Mouse (Mus musculus) hindbrain, embryonic 16.5 days (tissue): ENCODE results near the gene Pdcd6. TPM values are rescaled to one million over a fixed set of nuclear protein-coding genes. Genes with fewer than 3 reads are reported as not detected.

Experiments used
- polyA plus RNA-seq: library from polyadenylated mRNA; unstranded; fragments of >200 nt; fragmentation: Nextera tagmentation; extraction: Ambion mirVana; gene quantifications from 2 replicates; pipeline ENCODE4 v1.2.1, GENCODE M21; 2015

The Pdcd6 gene
- polyA plus RNA-seq, 1 experiment from 2014 or later: 126 TPM

Other genes with a start within 250 kb of the Pdcd6 start
- 0.20 and 0.64 TPM in 2 replicates for gene Slc9a3, start 196.1 kb downstream of the Pdcd6 start, polyA plus RNA-seq
- gene Exoc3, start 108.8 kb downstream of the Pdcd6 start, polyA plus RNA-seq: 117 and 118 TPM in 2 replicates
- 0.41 and 0.71 TPM in 2 replicates for gene Ahrr, start 25.2 kb downstream of the Pdcd6 start, polyA plus RNA-seq
- 262 and 265 TPM in 2 replicates for gene Sdha, start 32.7 kb upstream of the Pdcd6 start, polyA plus RNA-seq
- 44.3 and 45.7 TPM in 2 replicates for gene Ccdc127, start 32.7 kb upstream of the Pdcd6 start, polyA plus RNA-seq
- gene Lrrc14b, start 46.4 kb upstream of the Pdcd6 start, polyA plus RNA-seq: not detected in 2 replicates
- gene Zfp72, start 73.3 kb upstream of the Pdcd6 start, polyA plus RNA-seq: 8.5 and 9.0 TPM in 2 replicates
- 71.5 and 222 TPM in 2 replicates for gene Ftl1-ps1, start 82.1 kb upstream of the Pdcd6 start, polyA plus RNA-seq
- gene Zfp825, start 176.4 kb upstream of the Pdcd6 start, polyA plus RNA-seq: 15.4 and 16.2 TPM in 2 replicates